Mouse (Mus musculus) cerebellum, postnatal 10 days (tissue): ENCODE data around the gene Tal1.

Experiments used
- DNase-seq, 2 experiments: peaks; one replicate each; pipeline ENCODE4 v3.0.0; 2021; ENCODE audit warnings: mixed read lengths in 2 of 2

Tal1 gene

GRCm38 (mm10) chr4:115071668-115072067 lies 15.4 kb downstream of the Tal1 start:
- DNase-seq: no peak

DNA sequence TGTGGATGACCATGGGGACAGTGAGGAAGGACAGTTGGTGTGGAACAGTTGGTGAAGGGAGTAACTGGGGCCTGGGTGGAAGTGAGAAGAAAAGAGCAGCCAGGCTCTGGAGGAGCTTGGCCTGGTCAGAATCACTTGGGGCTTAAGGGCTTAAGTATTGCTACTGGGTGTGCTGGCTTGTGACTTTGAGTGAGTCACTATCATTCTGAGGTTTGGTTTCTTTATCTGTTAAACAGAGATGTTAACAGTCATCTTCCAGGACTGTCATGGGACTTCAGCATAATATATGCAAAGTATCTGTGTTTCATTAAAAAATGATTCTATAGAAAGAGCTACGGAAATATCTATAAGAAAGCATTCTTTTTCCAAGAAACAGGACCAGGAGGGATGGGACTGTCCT lies 18.6 kb downstream of the Tal1 start:
- DNase-seq: no peak

GRCm38 (mm10) chr4:115075204-115075915 lies 19.1 kb downstream of the Tal1 start:
- DNase-seq: no peak

DNA sequence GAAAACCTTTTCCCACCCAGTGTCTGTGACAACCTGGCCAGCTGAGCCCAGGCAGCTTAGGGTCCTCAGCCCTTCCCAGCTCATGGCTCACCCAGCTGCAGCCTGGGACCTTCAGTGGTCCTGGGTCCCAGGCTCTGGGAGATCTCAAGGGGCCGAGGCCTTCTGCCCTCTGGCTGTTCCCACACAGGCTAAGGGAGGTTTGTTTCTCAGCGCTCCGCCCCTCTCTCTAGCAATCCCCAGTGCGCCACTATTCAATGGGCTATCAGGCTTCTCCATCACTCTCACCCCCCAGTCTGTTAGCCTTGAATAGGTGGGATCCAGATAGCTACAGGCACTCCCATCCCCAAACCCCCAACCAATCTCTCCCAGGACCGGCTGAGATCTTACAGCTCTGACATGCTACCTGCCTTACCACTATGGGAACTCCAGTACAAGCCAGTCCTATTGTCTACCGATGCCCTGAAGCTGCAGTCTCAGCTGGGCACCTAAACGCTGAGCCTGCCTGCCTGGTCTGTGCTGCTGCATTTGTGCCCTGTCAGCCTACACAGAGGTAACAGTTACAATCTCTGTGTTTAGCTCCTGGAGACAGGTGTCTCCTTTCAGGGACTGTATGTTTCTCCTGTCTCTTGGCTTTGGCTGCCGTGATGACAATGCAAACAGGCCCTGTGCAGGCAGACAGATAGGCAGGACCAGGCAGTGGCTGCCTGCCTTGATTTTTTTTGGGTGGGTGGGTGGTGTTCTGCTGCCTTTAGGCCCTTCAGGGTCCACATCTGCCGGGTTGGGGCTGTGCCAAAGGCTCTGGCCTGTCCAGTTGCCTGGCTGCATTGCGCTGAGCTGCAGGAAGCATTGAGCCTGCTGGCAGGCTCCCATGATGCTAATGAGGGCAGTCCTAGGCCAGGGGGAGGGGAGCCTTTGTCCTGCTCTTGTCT lies 22.9 kb downstream of the Tal1 start:
- peak; percentile 72 to 85 for DNase-seq

GRCm38 (mm10) chr4:115079821-115080349 lies 23.7 kb downstream of the Tal1 start:
- no peak for DNase-seq

DNA sequence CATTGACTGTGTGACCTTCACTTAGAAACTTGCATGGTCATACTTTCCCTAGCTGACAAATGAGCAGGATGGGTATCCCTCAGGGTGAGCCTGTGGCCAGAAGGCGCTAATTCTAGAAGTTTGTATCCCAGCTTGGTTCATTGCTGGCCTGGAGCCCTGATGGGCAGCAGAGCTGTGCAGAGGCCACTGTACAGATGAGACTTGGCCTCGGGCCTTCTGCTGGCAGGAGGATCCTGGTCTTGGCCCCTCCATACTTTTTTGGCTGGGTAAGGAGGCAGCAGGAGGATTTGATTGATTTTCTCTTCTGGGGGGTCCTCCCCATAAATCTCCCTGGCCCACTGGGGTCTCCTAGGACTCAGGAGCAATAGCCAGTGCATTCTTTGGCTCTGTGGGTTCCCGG lies 26.8 kb downstream of the Tal1 start:
- peak; percentile 64 to 80 for DNase-seq

GRCm38 (mm10) chr4:115085522-115086095 lies 29.4 kb downstream of the Tal1 start:
- DNase-seq: peak; percentile 76 to 79

DNA sequence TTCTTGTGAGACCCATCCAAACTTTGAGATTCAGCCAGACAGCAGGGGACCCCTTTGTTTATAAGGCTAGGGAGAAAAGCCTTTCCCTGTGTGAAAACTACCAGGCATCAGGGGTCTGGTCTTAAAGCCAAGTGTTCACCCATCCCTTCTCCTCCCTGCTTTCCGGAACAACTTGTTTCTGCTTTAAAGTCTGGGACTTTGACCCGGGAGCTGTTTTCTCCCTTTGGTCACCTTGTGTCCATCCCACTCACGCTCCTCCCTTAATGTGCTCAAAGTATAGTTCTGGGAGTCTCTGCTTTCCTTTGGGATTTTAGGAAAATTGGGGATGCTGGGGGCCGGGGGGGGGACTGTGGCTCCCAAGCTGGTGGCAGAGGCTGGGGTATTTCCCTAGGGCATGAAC lies 30.0 kb downstream of the Tal1 start:
- no peak for DNase-seq

DNA sequence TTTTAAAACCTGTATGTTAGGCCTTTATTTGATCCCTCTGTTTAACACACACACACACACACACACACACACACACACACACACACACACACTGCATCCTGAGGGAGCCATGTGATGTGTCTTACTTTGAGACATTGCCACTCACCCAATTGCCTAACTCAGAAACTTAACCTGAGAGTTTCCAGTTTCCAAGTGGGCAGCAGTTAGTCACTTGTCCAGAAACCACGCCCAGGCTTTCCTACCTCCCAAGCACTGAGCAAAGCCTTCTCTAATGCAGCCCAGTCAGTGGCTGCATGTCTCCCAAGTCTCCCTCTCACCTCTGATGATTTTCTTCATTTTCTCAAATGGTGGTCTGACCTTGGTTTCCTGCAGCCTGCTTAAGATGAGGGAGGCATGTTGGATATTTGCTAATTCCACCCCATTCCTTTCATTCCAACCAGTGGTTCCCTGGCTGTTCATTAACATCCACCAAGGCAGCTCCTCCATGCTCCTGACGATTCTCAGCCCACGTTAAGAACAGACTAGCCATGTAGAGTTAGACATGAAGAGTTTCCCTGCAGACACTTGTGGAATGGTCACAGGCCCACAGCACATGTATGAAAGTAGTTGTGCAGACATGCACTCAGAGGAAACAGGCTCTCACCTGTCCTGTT lies 30.7 kb downstream of the Tal1 start:
- DNase-seq: no peak

GRCm38 (mm10) chr4:115088611-115089338 lies 32.5 kb downstream of the Tal1 start, which contains the start of gene Pdzk1ip1:
TSS of gene Pdzk1ip1 (plus strand) at chr4:115088708.
- no peak for DNase-seq

DNA sequence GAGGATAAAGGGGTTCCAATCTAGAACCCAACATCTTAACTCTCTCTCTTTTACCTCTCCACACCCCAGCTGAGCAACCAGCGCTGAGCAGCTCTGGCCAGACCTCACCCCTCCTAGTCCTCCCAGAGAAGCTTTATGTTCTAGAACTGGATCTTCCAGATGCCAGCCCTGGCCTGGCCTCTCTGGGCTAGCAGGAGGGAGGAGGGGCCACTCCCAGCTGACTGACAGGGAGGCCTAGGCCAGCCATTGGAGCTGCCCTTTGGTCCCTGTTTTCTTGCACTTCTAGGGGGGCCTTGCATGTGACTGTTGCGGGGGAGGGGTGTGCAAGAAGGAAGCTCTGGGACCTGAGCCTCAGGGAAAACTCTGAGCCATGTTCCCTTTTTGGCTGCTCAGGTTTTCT lies 34.4 kb downstream of the Tal1 start:
- no peak for DNase-seq

- DNase-seq: no peak
Observed at GRCm38 (mm10) chr4:115091806-115092205, 35.6 kb downstream of the Tal1 start.

- no peak for DNase-seq
Observed at GRCm38 (mm10) chr4:115093331-115093864, 37.2 kb downstream of the Tal1 start.

- DNase-seq: no peak
Observed at GRCm38 (mm10) chr4:115094056-115094455, 37.8 kb downstream of the Tal1 start.

GRCm38 (mm10) chr4:115095671-115096434 lies 39.6 kb downstream of the Tal1 start:
- peak; percentile 45 to 47 for DNase-seq

GRCm38 (mm10) chr4:115096435-115097145 lies 40.4 kb downstream of the Tal1 start:
- no peak for DNase-seq

GRCm38 (mm10) chr4:115097146-115097496 lies 40.9 kb downstream of the Tal1 start:
- peak; percentile 59 to 61 for DNase-seq

DNA sequence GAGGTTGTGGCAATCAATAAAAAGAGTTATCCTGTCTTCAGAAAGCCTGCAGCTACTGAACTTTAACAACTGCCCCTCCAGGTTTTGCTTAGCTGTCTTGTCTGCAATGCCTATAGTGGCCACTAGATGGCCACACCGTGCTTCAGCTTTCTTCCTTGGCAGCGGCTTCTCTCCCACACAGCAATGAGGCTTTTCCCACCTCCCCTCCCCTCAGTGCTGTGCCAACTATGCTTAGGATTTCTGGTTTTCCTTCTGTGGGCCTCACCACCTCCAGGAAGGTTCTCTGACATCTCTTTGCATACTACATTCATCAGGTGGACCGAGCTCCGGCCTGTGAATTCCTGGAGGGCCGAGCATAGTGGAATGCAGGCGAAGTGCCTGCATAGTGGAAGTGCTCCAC lies 45.5 kb downstream of the Tal1 start:
- DNase-seq: peak; percentile 82 to 86

- DNase-seq: no peak
Observed at GRCm38 (mm10) chr4:115103510-115103909, 47.3 kb downstream of the Tal1 start.

- DNase-seq: no peak
Observed at GRCm38 (mm10) chr4:115111167-115111566, 54.9 kb downstream of the Tal1 start.
